Comparison of ENCODE assay signal across 21 mouse cellular contexts in genomic region chr9:34766792-34767623, GRCm38 (mm10).
DNase-seq lines count a peak whose midpoint lies in the region; ATAC-seq and TF ChIP-seq lines count a peak whose summit lies in the region.
"Had no signal": no experiment of that assay in that cellular context is flagged by ENCODE, and none has a peak within 500 bp of the region (broad histone marks: within the 10 kb centered on the region; RNA-seq: fewer than 3 reads in every experiment).

No protein-coding gene starts in this region.

- no peak for DNase-seq in hindbrain, embryonic 10.5 days (ENCODE audit: low spot score)
- no peak for DNase-seq in hindbrain, embryonic 14.5 days (ENCODE audit: low spot score)
- DNase-seq in brain, embryonic 14.5 days (ENCODE audit: low read depth) = peak; percentile 57
- no peak for DNase-seq in forebrain, postnatal 0 days
- DNase-seq in ovary, postnatal 14 days (ENCODE audit: low spot score) = no peak
- DNase-seq in c-Kit-positive CD71-positive TER-119-positive erythroid progenitor cells, embryonic 14.5 days (ENCODE audit: low spot score) = no peak
- DNase-seq: adrenal gland, postnatal 14 days; cerebellum, adult 9-10 months; gastrocnemius, postnatal 10 days; heart, adult 11 months; heart, postnatal 10 days; kidney, adult 11 months; left cerebral cortex, postnatal 4 days; lung, embryonic 14.5 days had no signal

- no peak overlapping the region for H3K4me2 ChIP-seq in hindbrain, embryonic 14.5 days (replicated peaks)
- H3K4me2 ChIP-seq in forebrain, postnatal 0 days (ENCODE audit: low read depth) = no peak overlapping the region
- no peak overlapping the region for H3K4me2 ChIP-seq in midbrain, embryonic 16.5 days (ENCODE audit: low read length)
- H3K4me2 ChIP-seq: heart, embryonic 11.5 days; limb, embryonic 15.5 days; lung, embryonic 14.5 days had no signal

- no peak for TF ChIP-seq CTCF in brain, embryonic 14.5 days (IDR thresholded peaks at IDR 0.05; ENCODE audit: borderline replicate concordance, extremely low read depth, insufficient read depth, insufficient read length)
- TF ChIP-seq CTCF in forebrain, postnatal 0 days (IDR thresholded peaks at IDR 0.05; ENCODE audit: low read depth) = no peak

- peaks cover 17% of the 10 kb centered on the region for H3K9me3 ChIP-seq in hindbrain, embryonic 10.5 days
- peaks cover 11% of the 10 kb centered on the region; the same call in 1 of the 2 replicates for H3K9me3 ChIP-seq in hindbrain, embryonic 14.5 days (ENCODE audit: control insufficient read depth, low read length)
- H3K9me3 ChIP-seq in forebrain, postnatal 0 days (ENCODE audit: low read length) = 0 out of 2 replicates have a peak, but pooled peaks cover 5% of the 10 kb centered on the region
- H3K9me3 ChIP-seq in midbrain, embryonic 16.5 days (replicated peaks; ENCODE audit: control insufficient read depth, low read length, poor library complexity, severe bottlenecking) = peaks cover 2% of the 10 kb centered on the region; the same call in 1 of the 2 replicates
- H3K9me3 ChIP-seq: limb, embryonic 15.5 days had no signal

- no peak overlapping the region for H3K4me3 ChIP-seq in hindbrain, embryonic 10.5 days
- H3K4me3 ChIP-seq in hindbrain, embryonic 14.5 days (replicated peaks; ENCODE audit: low read length) = no peak overlapping the region
- no peak overlapping the region for H3K4me3 ChIP-seq in forebrain, postnatal 0 days (ENCODE audit: low read depth, low read length)
- no peak overlapping the region for H3K4me3 ChIP-seq in midbrain, embryonic 16.5 days (ENCODE audit: low read depth, low read length)
- H3K4me3 ChIP-seq: limb, embryonic 15.5 days had no signal

- 36% methylated on average over 7 of the region's 7 CpGs for WGBS in hindbrain, embryonic 10.5 days
- WGBS in hindbrain, embryonic 14.5 days = 25% methylated on average over 7 of the region's 7 CpGs
- 21% methylated on average over 7 of the region's 7 CpGs for WGBS in forebrain, postnatal 0 days
- 16% methylated on average over 7 of the region's 7 CpGs for WGBS in midbrain, embryonic 16.5 days

- no peaks in the 10 kb centered on the region for H3K36me3 ChIP-seq in hindbrain, embryonic 10.5 days
- no peaks in the 10 kb centered on the region for H3K36me3 ChIP-seq in hindbrain, embryonic 14.5 days (replicated peaks; ENCODE audit: control insufficient read depth, insufficient read depth)
- no peaks in the 10 kb centered on the region for H3K36me3 ChIP-seq in forebrain, postnatal 0 days (ENCODE audit: insufficient read depth)
- H3K36me3 ChIP-seq in midbrain, embryonic 16.5 days (ENCODE audit: control insufficient read depth, insufficient read depth, low read length) = no peaks in the 10 kb centered on the region
- H3K36me3 ChIP-seq: limb, embryonic 15.5 days had no signal

- no peaks in the 10 kb centered on the region for H3K27me3 ChIP-seq in hindbrain, embryonic 10.5 days (ENCODE audit: insufficient read depth, poor library complexity, severe bottlenecking)
- no peaks in the 10 kb centered on the region for H3K27me3 ChIP-seq in hindbrain, embryonic 14.5 days (ENCODE audit: control insufficient read depth, insufficient read depth, low read length)
- H3K27me3 ChIP-seq in forebrain, postnatal 0 days (ENCODE audit: insufficient read depth, low read length) = no peaks in the 10 kb centered on the region
- no peaks in the 10 kb centered on the region for H3K27me3 ChIP-seq in midbrain, embryonic 16.5 days (ENCODE audit: control insufficient read depth, insufficient read depth, low read depth, low read length)
- H3K27me3 ChIP-seq: limb, embryonic 15.5 days had no signal

- H3K9ac ChIP-seq in hindbrain, embryonic 14.5 days = no peak overlapping the region
- H3K9ac ChIP-seq in forebrain, postnatal 0 days = no peak overlapping the region
- no peak overlapping the region for H3K9ac ChIP-seq in midbrain, embryonic 16.5 days (ENCODE audit: low read depth, low read length)
- H3K9ac ChIP-seq: limb, embryonic 15.5 days; liver, embryonic 14.5 days; lung, embryonic 14.5 days had no signal

- no peak for TF ChIP-seq POLR2A in brain, embryonic 14.5 days (IDR thresholded peaks at IDR 0.05; ENCODE audit: borderline replicate concordance, extremely low read depth, insufficient read depth, insufficient read length, poor library complexity, severe bottlenecking)

- H3K27ac ChIP-seq in hindbrain, embryonic 10.5 days = peak overlapping the region; percentile 16; the same call in 1 of the 2 replicates
- H3K27ac ChIP-seq in hindbrain, embryonic 14.5 days = no peak overlapping the region
- no peak overlapping the region for H3K27ac ChIP-seq in forebrain, postnatal 0 days (ENCODE audit: low read depth, low read length)
- H3K27ac ChIP-seq in midbrain, embryonic 16.5 days (ENCODE audit: low read length) = peak overlapping the region; percentile 31; the same call in 1 of the 2 replicates
- H3K27ac ChIP-seq: kidney, postnatal 0 days; limb, embryonic 15.5 days; liver, embryonic 14.5 days had no signal

- no peak for ATAC-seq in hindbrain, embryonic 14.5 days (ENCODE audit: low FRiP score)
- peak; percentile 51; the same call in 1 of the 2 replicates for ATAC-seq in forebrain, postnatal 0 days
- peak; percentile 62; the same call in 1 of the 2 replicates for ATAC-seq in midbrain, embryonic 16.5 days
- no peak for ATAC-seq in frontal cortex, adult (ENCODE audit: low TSS enrichment)
- ATAC-seq: CD4-positive, CD25-positive, alpha-beta regulatory T cell, adult 4 months had no signal

- peaks cover 9% of the 10 kb centered on the region for H3K4me1 ChIP-seq in hindbrain, embryonic 10.5 days (replicated peaks)
- peaks cover 4% of the 10 kb centered on the region; the same call in 1 of the 2 replicates for H3K4me1 ChIP-seq in hindbrain, embryonic 14.5 days (replicated peaks; ENCODE audit: control insufficient read depth, insufficient read depth, low read length)
- peaks cover 11% of the 10 kb centered on the region for H3K4me1 ChIP-seq in forebrain, postnatal 0 days (ENCODE audit: insufficient read depth)
- no peaks in the 10 kb centered on the region for H3K4me1 ChIP-seq in midbrain, embryonic 16.5 days (ENCODE audit: control insufficient read depth, insufficient read depth, low read length)
- H3K4me1 ChIP-seq: limb, embryonic 15.5 days had no signal

Comparison
In these comparisons a context has a peak if more than half of its experiments do, and no peak if none do; other contexts are left out.
1. H3K27ac ChIP-seq: peak in hindbrain, embryonic 10.5 days (single experiment) and midbrain, embryonic 16.5 days (single experiment); none in hindbrain, embryonic 14.5 days (single experiment) and forebrain, postnatal 0 days (single experiment).
2. ATAC-seq: peak in forebrain, postnatal 0 days (single experiment) and midbrain, embryonic 16.5 days (single experiment); none in hindbrain, embryonic 14.5 days (single experiment) and frontal cortex, adult (single experiment).